Mouse (Mus musculus) heart, embryonic 11.5 days (tissue): ENCODE measurements around the gene Large2. TPM values are rescaled to one million over a fixed set of nuclear protein-coding genes. Genes with fewer than 3 reads are reported as not detected.
A peak's percentile ranks its signal among the peaks of the same experiment; 100 is the strongest.
"Not testable (repeated sequence)": the region's sequence is repeated elsewhere in the genome, so short reads cannot be mapped to it uniquely, and the experiment has no call there.

ENCODE experiments used
- ATAC-seq: fragments of 200-750 bp; cut with Nextera tagmentation; replicated peaks from 2 replicates; pipeline ENCODE4 v1.8.0; 2017; ENCODE audit warnings: moderate library complexity; ENCODE audit not compliant: insufficient number of reproducible peaks, low FRiP score, low TSS enrichment
- H3K27ac ChIP-seq: fragments of 300-500 bp; sonication (generic); 2 replicates; pipeline ENCODE4 v1.5.1; 2014; ENCODE audit warnings: mild to moderate bottlenecking, low read depth, low read length
- H3K27me3 ChIP-seq: fragments of 300-500 bp; sonication (generic); 2 replicates; pipeline ENCODE4 v1.6.1; 2014; ENCODE audit warnings: mild to moderate bottlenecking, low read length, mixed read lengths; ENCODE audit not compliant: control insufficient read depth, insufficient read depth
- H3K36me3 ChIP-seq: fragments of 300-500 bp; sonication (generic); 2 replicates; pipeline ENCODE4 v1.6.1; 2014; ENCODE audit warnings: mild to moderate bottlenecking, low read length, moderate library complexity, mixed read lengths; ENCODE audit not compliant: control insufficient read depth, insufficient read depth
- H3K4me1 ChIP-seq: fragments of 300-500 bp; sonication (generic); 2 replicates; pipeline ENCODE4 v1.6.1; 2014; ENCODE audit warnings: low read length; ENCODE audit not compliant: control insufficient read depth, insufficient read depth
- H3K4me2 ChIP-seq: fragments of 300-500 bp; sonication (generic); 2 replicates; pipeline ENCODE4 v1.6.1; 2014; ENCODE audit warnings: mild to moderate bottlenecking, moderate library complexity
- H3K4me3 ChIP-seq: fragments of 300-500 bp; sonication (generic); 2 replicates; pipeline ENCODE4 v1.5.1; 2014; ENCODE audit warnings: low read depth, low read length
- H3K9ac ChIP-seq: fragments of 300-500 bp; sonication (generic); 2 replicates; pipeline ENCODE4 v1.6.1; 2014; ENCODE audit warnings: mild to moderate bottlenecking, low read depth, low read length, moderate library complexity
- H3K9me3 ChIP-seq: fragments of 300-500 bp; sonication (generic); replicated peaks from 2 replicates; pipeline ENCODE4 v1.6.1; 2016; ENCODE audit warnings: low read length; ENCODE audit not compliant: control insufficient read depth
- WGBS: fragments of 180-500 bp; shearing (Covaris S2); extraction: QIAGEN DNeasy Blood & Tissue Kit; methylation state at CpG from one replicate; pipeline ENCODE4 v1.1.7; 2014; ENCODE audit not compliant: insufficient replicate concordance; 5-methylcytosine and 5-hydroxymethylcytosine counted together
- polyA plus RNA-seq: library from polyadenylated mRNA; unstranded; fragments of >200 nt; fragmentation: Nextera tagmentation; extraction: Ambion mirVana; gene quantifications from 2 replicates; pipeline ENCODE4 v1.2.1, GENCODE M21; 2014

Gene Large2
- polyA plus RNA-seq, 1 experiment from 2014 or later = 2.0 TPM

- 81% methylated on average over 6 of the region's 6 CpGs for WGBS
- H3K4me3 ChIP-seq = no peak overlapping the region
- peaks cover 2% of the 10 kb centered on the region; the same call in 1 of the 2 replicates for H3K4me1 ChIP-seq
- H3K4me2 ChIP-seq = no peak overlapping the region
- H3K9ac ChIP-seq = no peak overlapping the region
- no peak for ATAC-seq
- H3K27me3 ChIP-seq = peaks cover 12% of the 10 kb centered on the region
- no peak overlapping the region for H3K27ac ChIP-seq
- no peaks in the 10 kb centered on the region for H3K9me3 ChIP-seq
- H3K36me3 ChIP-seq = peaks cover 20% of the 10 kb centered on the region
Measured at GRCm38 (mm10) chr2:92404737-92405136, 30.1 kb upstream of the Large2 start.

- Histone ChIP-seq H3K4me3 (no peak overlapping the region), H3K27ac (no peak overlapping the region), H3K9ac (no peak overlapping the region), H3K4me1 (peaks cover 2% of the 10 kb centered on the region; the same call in 1 of the 2 replicates), H3K4me2 (no peak overlapping the region), H3K27me3 (peaks cover 12% of the 10 kb centered on the region), H3K9me3 (no peaks in the 10 kb centered on the region), H3K36me3 (peaks cover 11% of the 10 kb centered on the region)
- WGBS = 83% methylated on average over 5 of the region's 5 CpGs
- ATAC-seq = no peak
Measured at GRCm38 (mm10) chr2:92403776-92404319, 29.2 kb upstream of the Large2 start.

- Histone ChIP-seq H3K4me2 (no peak overlapping the region), H3K4me3 (no peak overlapping the region), H3K9me3 (no peaks in the 10 kb centered on the region), H3K27me3 (peaks cover 12% of the 10 kb centered on the region), H3K36me3 (peaks cover 9% of the 10 kb centered on the region; the same call in 1 of the 2 replicates), H3K9ac (no peak overlapping the region), H3K4me1 (peaks cover 2% of the 10 kb centered on the region; the same call in 1 of the 2 replicates), H3K27ac (no peak overlapping the region)
- ATAC-seq = no peak
- 68% methylated on average over 4 of the region's 4 CpGs for WGBS
Measured at GRCm38 (mm10) chr2:92402591-92403326, 28.1 kb upstream of the Large2 start.

- Histone ChIP-seq H3K4me1 (peaks cover 2% of the 10 kb centered on the region; the same call in 1 of the 2 replicates), H3K9me3 (no peaks in the 10 kb centered on the region), H3K4me3 (peak within 1 kb of the TSS; percentile 63), H3K9ac (peak within 1 kb of the TSS; percentile 61; the same call in 1 of the 2 replicates), H3K4me2 (peak within 1 kb of the TSS; percentile 97), H3K27ac (no peak within 1 kb of the TSS), H3K36me3 (peaks cover 7% of the 10 kb centered on the region; the same call in 1 of the 2 replicates), H3K27me3 (peaks cover 12% of the 10 kb centered on the region)
- WGBS = 1% methylated on average over 48 of the region's 59 CpGs
- ATAC-seq = peak; percentile 41
Measured at GRCm38 (mm10) chr2:92401091-92401561, 26.5 kb upstream of the Large2 start, which contains the start of gene Mapk8ip1. Gene Mapk8ip1, minus strand, starts transcription at chr2:92401263.

- Histone ChIP-seq H3K4me3 (peak overlapping the region; percentile 63), H3K27me3 (peaks cover 12% of the 10 kb centered on the region), H3K36me3 (peaks cover 7% of the 10 kb centered on the region; the same call in 1 of the 2 replicates), H3K4me2 (peak overlapping the region; percentile 97), H3K9me3 (no peaks in the 10 kb centered on the region), H3K9ac (peak overlapping the region; percentile 61; the same call in 1 of the 2 replicates), H3K27ac (no peak overlapping the region), H3K4me1 (peaks cover 2% of the 10 kb centered on the region; the same call in 1 of the 2 replicates)
- 2% methylated on average over 22 of the region's 22 CpGs for WGBS
- no peak for ATAC-seq
Measured at GRCm38 (mm10) chr2:92400682-92401081, 26.0 kb upstream of the Large2 start.

- H3K9ac ChIP-seq, H3K4me2 ChIP-seq, H3K4me3 ChIP-seq, H3K27ac ChIP-seq, H3K36me3 ChIP-seq, H3K4me1 ChIP-seq, ATAC-seq, H3K9me3 ChIP-seq: not testable (repeated sequence)
- H3K27me3 ChIP-seq = peaks cover 16% of the 10 kb centered on the region
- 63% methylated on average over 4 of the region's 4 CpGs for WGBS
Measured at GRCm38 (mm10) chr2:92399877-92400276, 25.2 kb upstream of the Large2 start.

GRCm38 (mm10) chr2:92397436-92397835, 22.8 kb upstream of the Large2 start:
- no peak overlapping the region for H3K9ac ChIP-seq
- no peak overlapping the region for H3K27ac ChIP-seq
- H3K27me3 ChIP-seq = peaks cover 35% of the 10 kb centered on the region
- no peak overlapping the region for H3K4me3 ChIP-seq
- no peak overlapping the region for H3K4me2 ChIP-seq
- ATAC-seq = no peak
- H3K4me1 ChIP-seq = peaks cover 4% of the 10 kb centered on the region
- no peaks in the 10 kb centered on the region for H3K36me3 ChIP-seq
- no peaks in the 10 kb centered on the region for H3K9me3 ChIP-seq
- WGBS = 57% methylated on average over 1 of the region's 1 CpGs

GRCm38 (mm10) chr2:92395535-92395934, 20.9 kb upstream of the Large2 start:
- 80% methylated on average over 3 of the region's 3 CpGs for WGBS
- H3K4me2 ChIP-seq = no peak overlapping the region
- no peak overlapping the region for H3K9ac ChIP-seq
- H3K9me3 ChIP-seq = no peaks in the 10 kb centered on the region
- H3K27ac ChIP-seq = no peak overlapping the region
- H3K27me3 ChIP-seq = peaks cover 42% of the 10 kb centered on the region
- peaks cover 8% of the 10 kb centered on the region for H3K4me1 ChIP-seq
- no peaks in the 10 kb centered on the region for H3K36me3 ChIP-seq
- ATAC-seq = no peak
- H3K4me3 ChIP-seq = no peak overlapping the region
